Mouse (Mus musculus): ENCODE results near the gene Dennd6b. TPM values are rescaled to one million over a fixed set of nuclear protein-coding genes. Genes with fewer than 3 reads are reported as not detected.

The Dennd6b gene
- polyA plus RNA-seq, 1 experiment from 2014 or later = 27.7 TPM

DNA sequence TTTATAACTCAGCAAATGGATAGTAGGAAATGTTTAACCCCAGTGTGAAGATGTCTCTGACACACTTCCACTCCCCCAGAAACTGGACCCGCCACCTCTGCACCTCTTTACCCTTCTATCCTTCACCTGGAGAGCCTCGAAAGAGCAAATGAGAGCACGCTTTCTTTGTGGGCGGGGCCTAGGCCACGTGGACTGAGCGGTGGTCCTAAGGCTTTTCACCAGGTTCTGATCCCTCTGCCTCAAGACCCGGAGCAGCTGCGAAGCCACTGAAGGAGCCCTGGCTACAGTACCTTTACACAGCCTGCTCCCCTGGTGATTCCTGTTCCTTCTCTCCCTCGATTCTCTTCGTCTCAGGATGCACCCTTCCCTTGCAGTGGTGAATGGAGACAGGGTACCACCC, 48.8 kb downstream of the Dennd6b start:
- Histone ChIP-seq H3K4me3 (peak overlapping the region; percentile 78), H3K27me3 (ENCODE audit: low read depth, poor library complexity, severe bottlenecking) (peaks cover 49% of the 10 kb centered on the region), H3K9me3 (replicated peaks) (no peaks in the 10 kb centered on the region), H3K27ac (replicated peaks) (no peak overlapping the region), H3K36me3 (peaks cover 39% of the 10 kb centered on the region), H3K4me1 (peaks cover 63% of the 10 kb centered on the region)
- DNase-seq (ENCODE audit: low spot score) = no peak
- WGBS = 20% methylated on average over 10 of the region's 10 CpGs

DNA sequence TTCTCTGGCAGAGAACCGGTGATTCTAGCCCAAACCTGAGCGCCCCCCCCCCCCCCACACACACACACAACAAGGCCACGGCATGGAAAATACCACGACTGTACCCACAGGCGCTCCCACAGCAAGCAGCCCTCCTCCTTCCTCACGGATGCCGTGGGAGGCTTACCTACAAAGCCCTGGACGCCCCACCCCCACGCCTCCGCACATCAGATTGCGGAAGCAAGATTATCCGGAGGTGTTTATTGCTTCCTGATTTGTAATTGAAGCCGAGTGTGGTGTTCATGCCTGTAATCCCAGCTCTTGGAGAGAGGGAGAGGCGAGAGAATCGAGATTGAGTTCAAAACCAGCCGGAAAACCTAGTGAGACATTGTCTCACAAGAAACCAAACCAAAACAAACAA, 49.3 kb downstream of the Dennd6b start:
- peak overlapping the region; percentile 78 for H3K4me3 ChIP-seq
- 19% methylated on average over 14 of the region's 16 CpGs for WGBS
- H3K27me3 ChIP-seq (ENCODE audit: low read depth, poor library complexity, severe bottlenecking) = peaks cover 53% of the 10 kb centered on the region
- H3K27ac ChIP-seq (replicated peaks) = peak overlapping the region; percentile 72
- no peak for DNase-seq (ENCODE audit: low spot score)
- H3K36me3 ChIP-seq = peaks cover 42% of the 10 kb centered on the region
- peaks cover 59% of the 10 kb centered on the region for H3K4me1 ChIP-seq
- no peaks in the 10 kb centered on the region for H3K9me3 ChIP-seq (replicated peaks)

DNA sequence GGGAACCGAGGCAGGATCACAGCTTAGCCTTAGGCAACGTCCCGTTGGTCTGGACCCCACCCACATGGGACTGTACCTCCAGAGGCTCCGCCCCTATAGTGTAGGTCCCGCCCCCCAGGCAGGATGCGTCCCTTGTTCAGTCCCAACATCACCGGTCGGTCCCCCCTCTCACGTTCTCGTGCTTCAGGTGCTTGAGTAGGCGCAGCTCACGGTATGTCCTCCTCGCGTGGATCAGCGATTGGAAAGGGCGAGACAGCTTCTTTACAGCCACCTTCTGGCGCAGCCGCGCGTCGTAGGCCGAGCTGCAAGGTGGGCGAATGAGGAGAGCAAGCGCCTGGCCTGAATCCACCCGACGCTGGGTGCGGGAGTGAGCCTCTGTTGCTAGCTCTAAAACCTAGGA, 49.8 kb downstream of the Dennd6b start:
- peaks cover 42% of the 10 kb centered on the region for H3K36me3 ChIP-seq
- DNase-seq (ENCODE audit: low spot score) = peak; percentile 42
- 2% methylated on average over 27 of the region's 27 CpGs for WGBS
- H3K4me1 ChIP-seq = peaks cover 58% of the 10 kb centered on the region
- peaks cover 56% of the 10 kb centered on the region for H3K27me3 ChIP-seq (ENCODE audit: low read depth, poor library complexity, severe bottlenecking)
- peak overlapping the region; percentile 72 for H3K27ac ChIP-seq (replicated peaks)
- H3K9me3 ChIP-seq (replicated peaks) = no peaks in the 10 kb centered on the region
- peak overlapping the region; percentile 78 for H3K4me3 ChIP-seq

DNA sequence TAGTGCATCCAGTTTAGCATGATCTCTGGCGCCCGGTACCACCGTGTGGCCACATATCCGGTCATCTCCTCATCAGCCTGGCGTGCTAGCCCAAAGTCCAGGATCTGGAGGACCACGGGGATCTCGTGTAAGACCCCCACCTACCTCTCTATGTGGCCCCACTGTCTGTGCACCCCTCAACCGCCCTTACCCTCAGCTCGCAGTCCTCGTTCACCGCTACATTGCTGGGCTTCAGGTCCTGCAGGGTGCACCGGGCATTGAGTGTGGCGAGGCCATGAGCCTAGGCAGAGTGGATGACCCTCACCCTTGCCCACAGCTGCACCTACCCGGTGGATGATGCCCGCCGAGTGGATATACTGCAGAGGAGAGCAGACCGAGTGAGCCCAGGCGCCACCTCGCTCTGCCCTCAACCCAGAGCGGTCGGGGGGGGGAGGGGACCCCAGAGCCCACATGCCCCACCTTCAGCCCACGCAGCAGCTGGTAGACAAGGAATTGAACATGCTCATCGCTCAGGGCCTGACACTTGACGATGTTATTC, 50.4 kb downstream of the Dennd6b start:
- H3K27ac ChIP-seq (replicated peaks) = no peak overlapping the region
- peak overlapping the region; percentile 78; the same call in 1 of the 2 replicates for H3K4me3 ChIP-seq
- peaks cover 42% of the 10 kb centered on the region for H3K36me3 ChIP-seq
- 74% methylated on average over 24 of the region's 24 CpGs for WGBS
- DNase-seq (ENCODE audit: low spot score) = no peak
- H3K27me3 ChIP-seq (ENCODE audit: low read depth, poor library complexity, severe bottlenecking) = peaks cover 63% of the 10 kb centered on the region
- H3K4me1 ChIP-seq = peaks cover 62% of the 10 kb centered on the region
- H3K9me3 ChIP-seq (replicated peaks) = no peaks in the 10 kb centered on the region

DNA sequence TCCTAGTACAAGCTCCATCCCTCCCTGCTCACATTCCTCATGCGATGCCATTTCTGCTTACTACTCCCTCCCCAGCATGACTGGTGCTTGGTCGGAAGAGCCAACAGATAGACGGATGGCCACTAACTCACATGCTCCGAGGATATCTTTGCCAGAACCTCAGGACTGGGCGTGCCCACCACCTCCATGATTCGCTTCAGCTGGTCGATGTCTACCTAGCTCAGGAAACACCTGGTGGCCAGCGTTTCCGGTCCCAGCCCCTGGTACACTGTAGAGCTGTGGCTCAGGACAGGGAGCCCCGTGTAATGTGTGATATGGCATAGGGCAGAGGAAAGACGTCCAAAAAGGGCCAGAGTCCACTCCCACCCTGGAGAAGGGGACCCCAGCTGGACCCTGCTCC, 51.3 kb downstream of the Dennd6b start:
- Histone ChIP-seq H3K27me3 (ENCODE audit: low read depth, poor library complexity, severe bottlenecking) (peaks cover 72% of the 10 kb centered on the region), H3K9me3 (replicated peaks) (no peaks in the 10 kb centered on the region), H3K27ac (replicated peaks) (no peak overlapping the region), H3K36me3 (peaks cover 42% of the 10 kb centered on the region), H3K4me1 (peaks cover 62% of the 10 kb centered on the region), H3K4me3 (no peak overlapping the region)
- WGBS = 89% methylated on average over 11 of the region's 11 CpGs
- DNase-seq (ENCODE audit: low spot score) = no peak

DNA sequence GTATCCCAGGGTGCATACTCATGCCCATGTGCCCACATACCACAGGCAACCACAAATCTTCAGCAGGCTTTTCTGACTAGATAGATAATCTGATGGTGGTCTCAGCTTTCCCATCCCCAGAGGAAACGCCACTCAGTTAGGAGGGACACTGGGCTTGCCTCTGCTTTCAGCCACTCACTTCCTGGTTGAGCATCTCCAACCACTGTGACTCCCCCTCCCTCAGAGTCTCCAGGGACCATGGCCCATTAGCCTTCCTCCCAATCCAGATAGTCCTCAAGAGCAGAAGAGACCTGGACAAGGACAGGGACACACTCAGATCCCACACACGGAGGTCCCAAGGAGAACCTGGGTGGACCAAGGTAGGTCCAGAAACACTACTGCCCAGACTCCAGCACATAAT, 53.2 kb downstream of the Dennd6b start:
- H3K4me1 ChIP-seq = peaks cover 61% of the 10 kb centered on the region
- H3K9me3 ChIP-seq (replicated peaks) = no peaks in the 10 kb centered on the region
- no peak for DNase-seq (ENCODE audit: low spot score)
- no peak overlapping the region for H3K27ac ChIP-seq (replicated peaks)
- H3K4me3 ChIP-seq = no peak overlapping the region
- peaks cover 72% of the 10 kb centered on the region for H3K27me3 ChIP-seq (ENCODE audit: low read depth, poor library complexity, severe bottlenecking)
- WGBS = 74% methylated on average over 2 of the region's 2 CpGs
- H3K36me3 ChIP-seq = peaks cover 42% of the 10 kb centered on the region

DNA sequence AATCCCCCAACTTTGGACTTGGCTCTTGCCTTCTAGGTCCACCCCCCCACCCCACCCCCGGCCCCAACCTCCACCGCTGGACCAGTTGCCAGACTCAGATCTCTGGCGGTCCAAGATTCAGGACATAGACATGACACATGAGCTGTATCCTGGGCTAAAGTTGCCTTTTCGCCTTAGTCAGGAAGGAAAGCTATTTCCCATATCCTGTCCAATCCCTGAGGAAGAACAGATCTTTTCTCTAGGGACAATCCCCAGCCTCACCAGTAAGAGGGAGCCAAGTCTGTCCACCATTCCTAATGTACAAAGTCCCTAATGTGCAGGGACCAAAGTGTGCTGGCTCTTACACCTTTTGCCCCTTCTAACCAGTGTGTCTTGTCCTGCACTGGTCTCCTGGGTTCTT, 54.4 kb downstream of the Dennd6b start:
- Histone ChIP-seq H3K9me3 (replicated peaks) (no peaks in the 10 kb centered on the region), H3K27me3 (ENCODE audit: low read depth, poor library complexity, severe bottlenecking) (peaks cover 60% of the 10 kb centered on the region), H3K4me1 (peaks cover 60% of the 10 kb centered on the region), H3K27ac (replicated peaks) (no peak overlapping the region), H3K4me3 (no peak overlapping the region), H3K36me3 (peaks cover 42% of the 10 kb centered on the region)
- WGBS = 69% methylated on average over 4 of the region's 4 CpGs
- no peak for DNase-seq (ENCODE audit: low spot score)

DNA sequence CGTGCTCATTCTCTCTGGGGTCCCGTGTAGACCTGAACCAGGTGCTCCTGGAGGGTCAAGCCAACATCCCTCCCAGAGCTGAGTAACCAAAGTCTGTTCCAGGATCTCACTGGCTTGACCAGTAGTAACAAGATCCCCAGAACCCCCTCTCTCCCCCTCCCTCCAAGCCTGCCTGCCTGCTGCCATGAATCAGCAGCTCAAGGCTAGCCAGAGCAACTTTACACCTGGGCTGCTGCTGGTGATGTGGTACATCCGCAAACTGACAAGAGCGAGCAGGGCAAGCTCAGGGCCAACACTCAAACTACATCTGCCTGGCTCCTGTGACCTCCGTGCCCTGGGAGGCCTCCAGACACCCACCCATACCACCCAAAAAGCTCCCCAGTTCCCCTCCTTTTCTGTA, 54.9 kb downstream of the Dennd6b start:
- peaks cover 42% of the 10 kb centered on the region for H3K36me3 ChIP-seq
- H3K4me3 ChIP-seq = 0 out of 2 replicates have a peak overlapping the region, but pooled peaks have one; percentile 85
- WGBS = 26% methylated on average over 5 of the region's 5 CpGs
- no peaks in the 10 kb centered on the region for H3K9me3 ChIP-seq (replicated peaks)
- peaks cover 55% of the 10 kb centered on the region for H3K27me3 ChIP-seq (ENCODE audit: low read depth, poor library complexity, severe bottlenecking)
- peaks cover 55% of the 10 kb centered on the region for H3K4me1 ChIP-seq
- H3K27ac ChIP-seq (replicated peaks) = peak overlapping the region; percentile 92
- DNase-seq (ENCODE audit: low spot score) = no peak

DNA sequence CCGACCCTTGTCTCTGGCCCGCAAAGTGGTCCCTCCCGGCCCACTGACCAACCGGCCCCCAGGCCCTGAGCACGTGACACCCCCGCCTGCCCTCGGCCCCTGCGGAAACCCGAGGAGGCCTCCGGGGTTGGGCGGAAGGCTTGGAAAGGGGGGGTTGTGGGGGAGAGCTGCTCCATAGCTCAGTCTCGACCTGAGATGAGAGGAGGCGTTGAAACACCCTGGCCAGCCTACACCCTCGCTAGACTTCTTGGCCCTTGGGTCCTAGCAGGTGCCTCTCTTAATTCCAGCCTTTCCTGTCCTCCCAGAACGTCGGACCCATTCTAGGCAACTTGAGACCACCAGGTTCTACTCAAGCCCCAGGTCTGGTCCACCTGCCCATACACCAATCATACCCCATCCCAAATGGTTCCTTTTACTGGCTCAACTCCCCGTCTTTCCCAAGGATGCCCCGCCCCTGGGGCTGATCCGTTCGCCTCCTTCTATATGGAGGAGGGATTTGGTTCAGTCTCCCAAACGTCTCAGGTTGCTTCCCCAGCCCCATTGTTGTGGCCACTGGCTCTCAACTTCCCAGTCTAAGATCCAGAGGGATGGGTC, 55.5 kb downstream of the Dennd6b start, which contains the start of gene Mapk12:
Mapk12 (minus strand) TSS at position 45 of the 594 bp plus-strand sequence.
- no peaks in the 10 kb centered on the region for H3K9me3 ChIP-seq (replicated peaks)
- DNase-seq (ENCODE audit: low spot score) = peak; percentile 82
- H3K27me3 ChIP-seq (ENCODE audit: low read depth, poor library complexity, severe bottlenecking) = peaks cover 48% of the 10 kb centered on the region
- 0% methylated on average over 21 of the region's 21 CpGs for WGBS
- H3K4me3 ChIP-seq = peak within 1 kb of the TSS; percentile 85
- peak within 1 kb of the TSS; percentile 92 for H3K27ac ChIP-seq (replicated peaks)
- peaks cover 40% of the 10 kb centered on the region for H3K36me3 ChIP-seq
- peaks cover 48% of the 10 kb centered on the region for H3K4me1 ChIP-seq

DNA sequence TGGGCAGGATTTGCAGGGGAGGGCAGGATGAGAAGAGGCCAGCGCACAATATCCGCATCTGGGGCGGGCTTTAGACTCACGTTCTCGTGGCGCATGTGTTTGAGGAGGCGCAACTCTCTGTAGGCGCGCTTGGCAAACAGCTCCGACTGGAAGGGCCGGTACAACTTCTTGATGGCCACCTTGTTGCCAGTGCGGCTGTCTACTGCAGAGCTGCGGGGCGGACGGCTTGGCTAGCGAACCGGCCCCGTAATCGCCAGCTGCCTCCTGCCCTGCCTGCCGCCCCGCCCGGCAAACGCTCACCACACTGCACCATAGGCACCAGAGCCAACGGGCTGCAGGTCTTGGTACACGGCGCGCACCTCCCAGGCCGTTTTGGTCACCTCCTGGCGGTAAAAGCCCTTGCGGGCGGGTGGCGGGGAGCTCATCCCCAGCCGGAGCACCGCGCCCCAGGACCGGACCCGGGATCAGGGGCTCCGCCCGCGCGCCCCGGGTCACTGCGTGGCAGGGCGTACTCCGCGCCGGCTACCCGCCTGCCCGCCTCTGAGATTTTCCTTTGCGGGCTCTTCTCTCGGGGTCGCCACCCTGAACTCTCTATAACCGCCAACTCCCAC, 56.1 kb downstream of the Dennd6b start:
- Histone ChIP-seq H3K27ac (replicated peaks) (peak overlapping the region; percentile 92), H3K4me1 (peaks cover 48% of the 10 kb centered on the region), H3K9me3 (replicated peaks) (no peaks in the 10 kb centered on the region), H3K27me3 (ENCODE audit: low read depth, poor library complexity, severe bottlenecking) (peaks cover 42% of the 10 kb centered on the region), H3K36me3 (peaks cover 40% of the 10 kb centered on the region), H3K4me3 (peak overlapping the region; percentile 85)
- under 1% methylated on average over 53 of the region's 53 CpGs for WGBS
- DNase-seq (ENCODE audit: low spot score) = peak; percentile 54

DNA sequence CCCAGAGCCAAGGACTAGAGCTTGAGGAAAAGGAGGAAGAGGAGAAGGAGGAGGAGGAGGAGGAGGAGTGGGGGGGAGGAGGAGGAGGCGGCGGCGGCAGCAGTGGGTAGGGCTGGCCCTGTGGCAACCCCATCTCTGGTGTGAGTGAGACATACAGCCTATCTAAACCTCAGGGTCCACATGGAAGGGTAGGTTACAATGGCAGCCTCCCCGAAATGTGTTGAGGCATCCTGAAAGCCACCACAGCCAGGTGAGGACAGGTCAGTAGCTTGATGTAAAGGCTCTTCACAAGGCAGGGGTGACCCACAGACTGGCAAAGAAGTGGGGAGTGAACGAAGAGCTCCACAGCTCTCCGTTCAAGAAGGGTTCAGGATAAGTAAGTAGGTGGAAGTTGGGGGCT, 57.8 kb downstream of the Dennd6b start:
- no peak overlapping the region for H3K27ac ChIP-seq (replicated peaks)
- H3K36me3 ChIP-seq = peaks cover 29% of the 10 kb centered on the region
- no peak for DNase-seq (ENCODE audit: low spot score)
- peaks cover 34% of the 10 kb centered on the region for H3K27me3 ChIP-seq (ENCODE audit: low read depth, poor library complexity, severe bottlenecking)
- 91% methylated on average over 6 of the region's 6 CpGs for WGBS
- H3K9me3 ChIP-seq (replicated peaks) = no peaks in the 10 kb centered on the region
- peaks cover 48% of the 10 kb centered on the region for H3K4me1 ChIP-seq
- no peak overlapping the region for H3K4me3 ChIP-seq

DNA sequence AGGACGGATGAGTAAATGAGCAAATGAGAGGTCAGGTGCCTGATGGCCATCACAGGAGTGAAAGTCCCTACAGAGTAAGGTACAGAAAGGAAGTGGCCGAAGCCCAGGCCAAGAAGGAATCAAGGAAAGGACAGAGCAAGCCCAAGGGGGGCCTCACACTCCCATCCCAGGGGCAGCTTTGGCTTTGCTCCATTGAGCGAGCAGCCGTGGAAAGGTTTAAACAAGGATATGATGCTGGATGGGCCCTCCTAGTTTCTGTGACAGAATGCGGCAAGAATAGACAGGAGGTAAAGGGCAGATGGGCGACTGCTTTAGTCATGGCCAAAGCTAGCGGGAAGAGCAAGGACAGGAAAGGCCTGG, 58.3 kb downstream of the Dennd6b start:
- peaks cover 29% of the 10 kb centered on the region for H3K36me3 ChIP-seq
- peaks cover 34% of the 10 kb centered on the region for H3K27me3 ChIP-seq (ENCODE audit: low read depth, poor library complexity, severe bottlenecking)
- WGBS = 89% methylated on average over 7 of the region's 7 CpGs
- H3K4me1 ChIP-seq = peaks cover 48% of the 10 kb centered on the region
- no peaks in the 10 kb centered on the region for H3K9me3 ChIP-seq (replicated peaks)
- DNase-seq (ENCODE audit: low spot score) = no peak
- H3K27ac ChIP-seq (replicated peaks) = no peak overlapping the region
- no peak overlapping the region for H3K4me3 ChIP-seq

DNA sequence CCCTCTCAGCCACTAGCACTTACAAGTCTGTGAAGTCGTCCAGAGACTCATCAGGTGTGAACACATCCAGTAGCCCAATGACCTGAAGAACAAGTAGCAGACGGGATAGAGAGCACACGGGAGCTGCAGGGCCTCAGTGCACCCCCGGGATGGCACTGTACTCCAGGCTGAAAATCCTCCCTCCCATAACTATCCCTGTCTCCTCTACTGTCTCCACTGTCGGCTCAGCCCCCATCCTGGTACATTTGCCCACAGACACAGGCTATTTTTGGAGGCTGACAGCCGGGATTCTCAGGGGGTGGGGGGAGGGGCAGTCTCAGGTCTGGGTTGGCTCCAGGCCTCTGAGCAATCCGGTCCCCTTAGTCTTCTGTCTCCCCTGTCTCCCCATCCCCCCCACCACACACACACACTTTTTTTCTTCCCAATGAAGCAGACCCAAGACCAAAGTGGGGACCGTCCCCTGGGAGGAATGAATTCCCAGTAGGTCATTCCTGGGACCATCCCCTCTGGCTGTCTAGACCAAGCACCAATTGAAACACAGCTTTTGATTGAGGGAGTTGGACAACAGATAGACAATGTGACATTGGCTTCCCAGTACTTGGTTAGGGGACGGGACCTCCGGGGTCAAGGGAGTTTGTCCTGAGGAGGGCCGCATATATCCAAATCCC, 58.8 kb downstream of the Dennd6b start:
- H3K4me1 ChIP-seq = peaks cover 48% of the 10 kb centered on the region
- 83% methylated on average over 11 of the region's 11 CpGs for whole genome bisulfite sequencing
- H3K9me3 ChIP-seq (replicated peaks) = no peaks in the 10 kb centered on the region
- H3K4me3 ChIP-seq = no peak overlapping the region; the same call in 1 of the 2 replicates
- H3K36me3 ChIP-seq = peaks cover 29% of the 10 kb centered on the region
- no peak for DNase-seq (ENCODE audit: low spot score)
- H3K27me3 ChIP-seq (ENCODE audit: low read depth, poor library complexity, severe bottlenecking) = peaks cover 30% of the 10 kb centered on the region
- H3K27ac ChIP-seq (replicated peaks) = no peak overlapping the region

All from midbrain, embryonic 10.5 days (tissue).